Mouse (Mus musculus): ENCODE data around the gene Myh11.

Myh11 gene

DNA sequence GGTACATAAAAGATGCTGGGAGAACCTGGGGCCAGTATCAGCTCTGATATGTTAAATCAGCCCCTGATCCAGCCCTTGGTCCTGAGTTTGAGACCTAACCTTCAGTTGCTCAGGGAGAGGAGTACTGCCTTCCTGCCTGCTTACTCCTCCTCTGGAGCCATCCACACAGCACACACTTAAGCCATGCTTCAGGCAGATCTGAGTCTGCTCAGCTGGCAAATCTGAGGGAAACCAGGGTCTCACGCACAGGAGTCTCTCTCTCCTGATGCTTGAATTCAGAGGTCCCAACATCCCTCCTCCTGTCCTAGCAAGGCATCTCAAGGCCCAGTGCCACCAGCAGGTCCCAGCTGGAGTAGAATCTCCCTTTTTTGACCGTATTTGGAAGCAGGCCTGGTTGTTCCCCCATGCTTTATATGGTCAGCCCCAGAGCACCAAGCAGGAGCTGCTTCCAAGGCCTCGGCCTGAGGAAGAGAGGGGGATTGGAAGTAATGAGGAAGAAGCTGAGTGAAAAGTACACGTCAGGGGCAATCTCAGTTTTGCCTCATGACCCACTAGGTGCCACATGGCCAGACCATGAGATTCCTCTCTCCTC, 18.7 kb downstream of the Myh11 start:
- no peak for DNase-seq (ENCODE audit: low spot score in 2 of 2)

DNA sequence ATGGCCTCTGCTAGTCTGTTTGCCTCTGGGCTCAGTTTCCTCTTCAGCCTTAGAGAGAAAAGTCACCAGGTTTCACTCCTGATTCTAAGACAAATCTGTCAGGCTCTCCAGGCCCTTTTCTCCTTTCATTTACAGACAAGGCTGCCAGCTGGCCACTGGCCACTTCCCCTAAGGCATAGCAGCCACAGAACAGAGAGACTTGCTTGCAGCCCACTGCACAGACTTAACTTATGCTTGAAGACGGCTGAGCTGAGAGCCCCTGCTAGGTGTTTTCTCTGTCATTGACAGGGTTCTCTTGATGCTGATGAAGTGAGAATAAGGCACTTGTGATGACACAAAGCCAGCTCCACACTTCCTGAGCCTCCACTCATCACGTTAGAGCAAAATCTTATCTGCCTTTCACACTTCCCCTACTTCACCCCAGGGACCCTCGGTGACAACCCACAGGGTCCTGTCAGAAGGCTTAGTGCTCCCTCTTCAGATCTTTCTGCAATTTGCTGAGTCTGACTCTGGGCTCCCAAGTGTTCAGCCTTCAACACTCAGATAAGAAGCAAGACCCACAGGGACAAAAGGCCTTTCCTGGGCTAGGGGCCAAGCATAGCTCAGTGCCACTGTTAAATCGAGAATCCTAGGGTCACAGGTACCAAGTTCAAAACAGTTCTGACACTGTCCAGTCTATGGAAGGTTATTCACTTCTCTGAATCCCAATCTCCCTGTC, 25.8 kb downstream of the Myh11 start:
- no peak for DNase-seq (ENCODE audit: low spot score in 2 of 2)

DNA sequence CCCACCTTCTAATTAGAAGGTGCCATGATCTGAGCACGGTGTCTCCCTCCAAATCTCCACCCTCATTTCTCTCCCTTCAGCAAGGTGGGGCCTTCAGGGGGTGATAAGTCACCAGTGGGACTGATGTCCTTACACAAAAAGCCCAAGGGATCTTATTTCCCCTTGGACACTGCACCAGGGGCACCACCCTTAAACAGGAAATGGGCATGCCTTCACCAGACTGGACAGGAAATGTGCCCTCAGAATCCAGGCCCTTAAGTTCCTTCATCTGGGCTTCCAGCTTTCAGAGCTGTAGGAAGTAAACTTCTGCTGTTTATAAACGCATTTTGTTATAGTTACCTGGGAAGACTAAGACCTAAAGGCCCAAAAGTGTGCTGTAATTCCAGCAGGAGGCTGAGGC, 26.7 kb downstream of the Myh11 start:
- no peak for DNase-seq (ENCODE audit: low spot score in 2 of 2)

DNA sequence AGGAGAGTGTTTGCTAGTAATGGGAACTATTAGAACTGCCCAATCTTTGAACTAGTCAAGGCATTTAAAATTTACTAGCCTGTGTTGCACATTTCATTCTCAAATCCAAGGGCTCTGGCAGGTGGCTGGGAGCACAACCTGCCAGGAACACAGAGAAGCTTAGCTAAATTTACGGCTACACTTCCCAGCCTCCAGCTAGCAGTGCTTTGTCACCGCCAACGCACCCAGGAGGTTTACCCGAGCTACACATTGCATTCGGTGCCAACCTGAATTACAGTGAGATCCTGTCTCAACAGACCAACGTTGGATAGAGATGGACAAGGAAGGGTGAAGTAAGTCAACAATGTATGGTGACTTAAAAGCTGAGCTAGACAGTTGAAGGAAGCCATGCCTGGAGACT, 27.9 kb downstream of the Myh11 start:
- no peak for DNase-seq (ENCODE audit: low spot score in 2 of 2)

DNA sequence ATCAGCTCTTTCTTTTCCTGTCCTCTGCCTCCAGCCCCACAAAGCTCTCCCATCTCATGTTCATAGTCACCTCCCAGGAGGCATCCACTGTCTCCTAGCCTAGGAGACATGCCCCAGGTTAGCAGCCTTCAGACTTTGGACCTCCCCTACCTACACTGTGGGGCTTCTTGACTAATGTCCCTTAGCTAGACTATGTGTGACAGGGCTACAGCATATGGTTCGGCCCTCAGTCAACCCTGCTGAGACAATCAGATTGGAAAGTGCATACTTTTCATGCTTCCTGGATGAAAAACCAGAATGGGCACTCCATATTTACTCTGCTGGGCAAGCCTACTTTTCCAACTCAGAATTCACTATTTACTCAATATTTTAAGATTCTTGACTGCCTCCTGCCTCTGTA, 28.8 kb downstream of the Myh11 start:
- no peak for DNase-seq (ENCODE audit: low spot score in 2 of 2)

DNA sequence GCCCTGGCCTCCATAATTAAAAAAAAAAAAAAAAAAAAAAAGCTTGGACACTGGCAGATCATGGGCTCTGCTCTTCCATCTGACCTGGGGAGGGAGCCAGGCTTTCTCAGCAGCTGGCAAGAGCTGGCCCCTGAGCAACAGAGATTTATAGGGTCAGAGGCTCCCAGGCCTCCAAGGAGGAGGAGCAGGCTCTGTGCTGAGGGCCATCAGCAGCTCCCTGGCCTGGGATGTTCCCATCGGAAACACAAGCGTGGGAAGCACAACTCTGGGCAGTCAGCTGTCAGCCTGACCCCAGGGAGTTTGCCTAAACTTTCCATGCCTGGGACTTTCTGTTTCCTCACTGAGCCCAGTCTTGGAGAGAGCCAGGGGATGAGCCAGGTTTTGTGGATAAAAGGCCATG, 32.3 kb downstream of the Myh11 start:
- peak in 1 of 2 experiments; percentile 68 for DNase-seq (ENCODE audit: low spot score in 2 of 2)

DNA sequence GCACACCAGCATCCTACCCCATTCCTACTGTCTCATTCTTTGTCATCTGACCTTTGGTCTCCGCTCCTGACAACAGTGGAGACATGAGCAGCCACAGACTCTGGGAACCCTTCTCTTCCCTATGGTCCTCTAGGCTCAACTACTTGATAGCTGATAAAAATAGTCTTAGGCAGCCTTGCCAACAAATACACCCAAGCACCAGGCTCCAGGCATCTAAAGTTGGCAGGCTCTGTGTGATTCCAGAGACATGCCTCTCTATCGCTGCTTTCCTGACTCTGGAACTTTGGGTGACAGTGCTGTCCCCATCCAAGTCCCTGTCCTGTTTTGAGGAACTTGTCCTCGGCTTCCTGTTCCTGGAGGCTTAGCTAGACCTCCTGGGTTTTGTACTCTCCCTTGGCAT, 37.6 kb downstream of the Myh11 start:
- no peak for DNase-seq (ENCODE audit: low spot score in 2 of 2)

DNA sequence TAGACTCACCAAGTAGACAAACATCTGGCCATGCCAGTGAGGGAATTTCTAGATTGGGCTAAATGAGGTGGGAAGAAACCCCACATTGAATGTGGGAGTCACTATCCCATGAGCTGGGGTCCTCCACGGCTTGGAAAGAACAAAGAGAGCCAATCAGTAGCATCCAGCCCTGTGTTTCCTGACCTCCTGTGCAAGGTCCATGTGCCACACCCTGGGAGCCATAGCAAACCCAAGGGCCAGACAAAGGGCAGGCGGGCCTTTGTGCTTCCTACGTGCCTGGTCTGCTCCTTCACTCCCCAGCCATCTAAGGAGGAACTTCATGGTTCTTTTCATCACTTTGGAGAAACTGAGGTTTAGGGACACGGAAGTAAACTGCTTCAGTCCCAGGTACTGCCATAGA, 38.3 kb downstream of the Myh11 start:
- DNase-seq (ENCODE audit: low spot score in 2 of 2), result no peak

DNA sequence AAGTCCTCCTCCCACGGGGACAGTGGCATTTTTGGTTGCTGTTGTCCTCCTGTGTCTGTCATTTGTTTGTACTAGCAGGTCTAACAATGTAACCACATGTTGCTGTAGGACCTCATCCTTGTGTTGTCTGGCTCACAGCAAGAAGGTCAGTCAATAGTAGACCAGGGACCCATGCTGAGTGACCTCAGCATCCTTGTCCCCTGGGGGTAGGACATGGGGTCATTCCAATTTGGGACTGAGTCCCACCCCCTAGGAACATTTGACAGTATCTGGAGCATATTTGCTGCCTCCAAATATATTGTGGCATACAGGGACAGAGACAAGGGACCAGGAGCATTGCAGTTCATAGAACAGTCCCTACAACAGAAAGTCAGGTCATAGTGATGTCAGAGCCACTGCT, 41.3 kb downstream of the Myh11 start:
- DNase-seq (ENCODE audit: low spot score in 2 of 2), result no peak

DNA sequence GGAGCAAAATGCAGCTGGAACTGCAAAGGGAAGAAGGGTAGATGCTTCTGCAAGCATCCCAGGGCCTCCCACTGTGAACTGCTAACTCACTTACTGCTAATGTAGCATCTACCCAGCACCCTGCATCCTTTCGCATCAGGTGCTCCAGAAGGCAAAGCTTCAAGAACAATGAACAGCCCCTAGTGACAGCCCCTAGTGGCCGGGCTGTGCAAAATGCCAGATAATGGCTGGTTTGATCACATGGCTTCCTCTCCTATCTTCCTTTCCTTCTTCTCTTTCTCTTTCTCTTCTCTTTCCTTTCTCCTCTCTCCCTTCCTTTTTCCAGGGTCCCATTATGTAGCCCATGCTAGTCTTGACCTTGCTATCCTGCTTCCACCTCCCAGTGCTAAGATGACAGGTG, 48.6 kb downstream of the Myh11 start:
- no peak for DNase-seq (ENCODE audit: low spot score in 2 of 2)

DNA sequence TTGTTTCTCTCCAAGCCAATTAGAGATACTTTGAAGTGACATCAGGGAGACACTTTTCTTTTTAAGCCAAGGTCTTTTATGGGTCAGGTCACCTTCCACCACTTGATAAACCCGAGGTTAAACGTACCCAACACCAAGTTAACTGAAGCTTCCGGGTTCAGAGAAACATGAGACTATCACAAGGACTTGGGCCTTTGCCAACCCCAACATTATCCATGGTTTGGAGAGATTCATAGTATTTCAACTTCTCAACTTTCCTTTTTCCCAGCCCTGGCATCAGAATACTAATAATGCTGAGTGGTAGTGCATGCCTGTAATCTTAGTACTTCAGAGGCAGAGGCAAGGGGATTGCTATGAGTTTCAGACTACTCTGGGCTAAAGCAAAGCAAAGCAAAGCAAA, 49.1 kb downstream of the Myh11 start:
- DNase-seq (ENCODE audit: low spot score in 2 of 2), result no peak

DNA sequence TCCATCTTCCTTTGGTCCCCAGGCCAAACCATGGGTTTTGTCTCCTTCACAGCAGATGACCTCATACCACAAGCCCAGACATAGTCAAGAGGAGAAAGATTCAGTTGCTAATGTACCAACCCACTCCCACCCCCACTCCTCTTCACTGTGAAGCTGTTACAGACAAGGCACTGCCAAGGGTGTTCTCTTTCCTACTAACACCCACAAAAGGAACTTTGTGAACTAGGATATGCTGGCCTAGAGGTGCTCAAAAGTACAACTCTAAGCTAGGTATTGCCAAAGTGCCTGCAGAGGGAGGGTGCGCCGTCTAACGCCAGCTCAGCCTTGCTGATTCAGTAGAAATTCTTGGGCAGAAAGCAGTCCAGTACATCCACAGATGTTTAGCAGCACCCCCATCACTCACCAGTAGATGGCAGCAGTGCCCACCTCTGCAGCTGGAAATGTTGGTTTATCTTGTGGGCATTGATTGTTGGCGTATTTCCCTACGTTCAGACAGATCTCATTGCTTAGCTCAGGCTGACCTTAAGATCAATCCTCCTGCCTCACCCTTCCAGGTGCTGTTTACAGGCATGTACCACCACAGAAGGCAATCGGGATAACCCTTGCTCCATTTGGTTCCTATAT, 54.0 kb downstream of the Myh11 start:
- DNase-seq (ENCODE audit: low spot score in 2 of 2), result peak; percentile 62 to 73

DNA sequence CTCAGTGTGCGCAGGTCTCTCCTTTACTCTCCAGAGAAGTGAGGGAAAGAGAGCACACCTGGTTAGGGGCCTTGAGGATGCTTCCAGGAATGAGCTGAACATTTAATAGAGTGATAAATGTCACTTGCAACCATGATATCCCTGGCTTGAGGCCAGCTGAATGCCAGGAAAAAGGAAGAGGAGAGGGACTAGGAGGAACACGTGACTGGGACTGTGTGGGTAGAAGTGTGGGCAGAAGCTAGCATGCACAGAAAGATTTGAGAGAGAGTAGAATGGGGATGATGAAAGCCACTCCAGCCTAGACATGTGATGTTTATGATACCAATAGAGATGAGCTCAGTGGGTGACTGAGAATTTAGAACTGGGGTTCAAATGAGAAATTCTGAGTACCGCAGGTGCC, 76.0 kb downstream of the Myh11 start:
- no peak for DNase-seq (ENCODE audit: low spot score in 2 of 2)

DNA sequence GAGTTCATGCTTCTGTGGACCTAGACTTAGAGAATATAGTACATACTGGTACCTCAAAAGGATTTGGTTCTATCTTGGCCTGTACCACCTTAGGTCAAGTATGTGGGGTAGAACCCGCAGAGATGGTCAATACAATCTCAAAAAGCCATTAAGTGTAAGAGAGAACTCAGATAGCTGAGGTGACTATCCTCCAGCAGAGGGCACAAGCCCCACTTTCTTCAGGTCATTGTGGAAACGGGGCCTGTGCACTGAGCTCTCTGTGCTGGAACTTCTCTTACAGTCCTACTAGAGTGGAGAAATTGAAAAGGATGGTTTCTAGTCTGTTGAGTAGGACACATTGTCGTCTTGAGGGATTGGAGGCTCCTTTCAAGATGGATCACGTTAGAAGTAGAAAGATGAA, 92.4 kb downstream of the Myh11 start:
- DNase-seq (ENCODE audit: low spot score in 2 of 2), result no peak

DNA sequence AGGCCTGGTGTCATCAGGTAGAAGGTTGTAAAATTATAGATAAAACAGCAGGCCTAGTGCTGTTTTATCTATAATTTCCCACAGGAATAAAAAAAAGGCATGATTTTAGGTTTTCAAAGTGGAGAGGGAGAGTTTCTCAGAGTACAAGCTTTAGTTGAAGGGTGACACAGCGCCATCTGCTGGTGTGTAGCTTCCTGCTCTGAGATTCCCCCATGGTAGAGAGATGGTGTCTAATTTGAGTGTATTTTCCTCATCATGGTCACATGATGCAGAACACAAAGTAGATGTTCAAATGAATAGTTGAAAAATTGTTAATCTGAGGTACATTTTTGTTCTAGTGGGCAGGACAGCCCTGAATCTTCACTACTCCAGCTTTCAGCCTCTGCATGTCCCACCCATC, 95.7 kb downstream of the Myh11 start:
- peak; percentile 32 to 58 for DNase-seq (ENCODE audit: low spot score in 2 of 2)

DNA sequence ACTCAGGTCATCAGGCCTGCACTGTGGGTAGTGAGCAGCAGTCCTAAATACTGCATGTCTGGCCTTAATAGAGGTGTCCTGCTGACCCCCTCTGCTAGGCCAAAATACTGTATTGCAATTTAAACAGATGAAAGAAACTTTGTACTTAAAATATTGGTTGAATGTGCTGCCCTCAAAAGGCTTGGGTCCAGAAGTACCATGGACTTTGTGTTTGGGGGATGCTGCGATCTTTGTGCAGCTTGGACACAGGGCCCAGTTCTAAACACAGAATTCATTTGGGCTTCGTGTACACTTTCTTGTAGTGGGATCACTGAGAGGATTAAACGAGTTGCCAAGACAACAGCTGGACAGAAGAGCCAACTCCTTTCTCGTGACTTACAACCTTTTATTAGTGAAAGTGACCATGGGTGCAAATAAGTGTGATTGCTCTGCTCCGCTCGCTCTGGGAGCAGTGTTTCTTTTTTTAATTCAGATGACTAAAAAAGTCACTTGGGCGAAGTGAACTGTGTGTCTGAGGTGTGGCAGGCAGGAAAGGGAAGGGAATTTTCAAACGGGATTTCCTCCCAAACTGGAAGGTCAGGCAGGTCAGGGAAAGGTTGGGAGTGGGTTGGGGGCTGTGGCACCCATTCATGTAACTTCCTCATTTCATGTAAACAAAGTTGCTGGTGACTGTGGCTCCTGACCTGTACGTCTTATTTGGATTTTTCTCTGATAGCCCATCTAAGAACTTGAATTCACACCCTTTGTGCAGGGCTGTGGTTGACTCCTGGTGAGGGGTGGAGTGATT, 96.8 kb downstream of the Myh11 start:
- no peak for DNase-seq (ENCODE audit: low spot score in 2 of 2)

DNA sequence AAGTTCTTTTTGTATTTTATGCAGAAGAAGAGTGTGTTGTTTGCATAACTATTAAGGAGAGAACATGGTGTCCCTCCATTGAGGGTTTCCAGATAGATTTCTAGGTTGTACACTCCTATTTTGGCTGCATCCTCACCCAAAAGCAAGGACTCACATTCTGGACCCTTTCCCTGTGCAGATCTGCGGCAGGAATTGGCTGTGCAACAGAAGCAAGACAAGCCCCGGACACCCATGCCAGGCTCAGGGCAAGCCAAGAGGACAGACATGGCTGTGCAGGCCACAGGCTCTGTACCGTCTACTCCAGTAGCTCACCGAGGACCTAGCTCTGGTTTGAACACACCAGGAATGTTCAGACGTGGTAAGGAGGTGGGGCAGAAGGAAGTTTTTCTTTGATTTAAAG, 105.7 kb downstream of the Myh11 start:
- DNase-seq (ENCODE audit: low spot score in 2 of 2), result no peak

DNA sequence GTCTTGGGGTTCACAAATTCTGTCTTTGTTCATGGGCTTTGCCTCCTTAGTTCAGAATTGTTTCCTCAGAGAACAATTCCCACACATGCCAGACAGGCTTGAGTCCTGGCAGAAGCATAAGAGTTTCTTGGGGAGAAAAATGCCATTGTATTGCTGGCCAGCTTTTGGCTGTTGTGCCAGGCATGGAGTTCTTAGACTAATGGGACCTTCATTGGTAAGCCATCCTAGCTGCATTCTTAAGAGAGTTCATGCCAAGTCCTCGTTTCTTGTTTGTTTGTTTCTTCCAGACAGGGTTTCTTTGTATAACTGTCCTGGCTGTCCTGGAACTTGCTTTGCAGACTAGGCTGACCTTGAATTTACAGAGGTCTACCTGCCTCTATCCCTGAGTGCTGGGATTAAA, 107.3 kb downstream of the Myh11 start:
- DNase-seq (ENCODE audit: low spot score in 2 of 2), result no peak

DNA sequence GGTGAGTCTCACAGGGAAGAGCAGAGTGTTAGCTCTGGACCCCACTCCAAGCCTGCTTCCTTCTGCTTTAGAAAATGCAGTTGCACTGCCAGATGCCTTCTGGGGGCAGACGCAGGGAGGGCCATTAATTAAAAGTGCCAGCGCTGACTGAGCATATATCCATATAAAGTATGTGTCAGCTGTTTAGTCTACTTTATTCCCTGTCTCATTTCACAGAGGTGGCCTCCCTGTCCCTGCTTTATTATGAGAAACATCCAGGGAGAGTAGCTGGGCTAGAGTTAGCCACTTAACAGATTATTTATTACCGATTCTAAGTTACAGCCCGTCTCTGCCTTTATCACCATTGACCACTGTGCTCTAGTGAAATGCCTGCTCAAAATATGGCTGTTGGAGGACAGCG, 108.8 kb downstream of the Myh11 start:
- no peak for DNase-seq (ENCODE audit: low spot score in 2 of 2)

DNA sequence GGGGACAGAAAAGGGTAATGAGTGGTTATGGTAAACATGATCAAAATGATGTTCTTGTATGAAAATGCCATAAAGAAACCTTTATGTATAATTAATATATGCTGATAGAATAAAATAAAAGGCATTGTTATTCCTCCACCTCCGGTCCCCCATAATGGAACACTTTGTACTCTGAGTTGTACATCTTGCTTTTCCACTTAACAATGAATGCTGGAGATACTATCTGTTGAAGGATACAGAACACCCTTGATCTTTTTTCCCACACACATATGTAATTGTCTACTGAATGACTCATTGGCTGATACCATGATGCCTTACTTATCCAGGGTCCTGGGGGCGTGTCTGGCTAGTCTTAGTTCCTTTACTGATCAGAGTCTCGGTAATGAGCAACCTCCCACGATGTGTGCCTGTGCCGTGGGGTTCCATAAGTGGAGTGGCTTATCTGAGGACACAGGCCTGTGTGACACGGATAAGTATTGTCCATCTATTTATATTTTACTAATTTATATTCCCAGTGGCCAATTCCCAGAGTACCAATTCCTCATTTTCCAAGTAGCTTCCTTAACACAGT, 110.9 kb downstream of the Myh11 start:
- no peak for DNase-seq (ENCODE audit: low spot score in 2 of 2)

DNA sequence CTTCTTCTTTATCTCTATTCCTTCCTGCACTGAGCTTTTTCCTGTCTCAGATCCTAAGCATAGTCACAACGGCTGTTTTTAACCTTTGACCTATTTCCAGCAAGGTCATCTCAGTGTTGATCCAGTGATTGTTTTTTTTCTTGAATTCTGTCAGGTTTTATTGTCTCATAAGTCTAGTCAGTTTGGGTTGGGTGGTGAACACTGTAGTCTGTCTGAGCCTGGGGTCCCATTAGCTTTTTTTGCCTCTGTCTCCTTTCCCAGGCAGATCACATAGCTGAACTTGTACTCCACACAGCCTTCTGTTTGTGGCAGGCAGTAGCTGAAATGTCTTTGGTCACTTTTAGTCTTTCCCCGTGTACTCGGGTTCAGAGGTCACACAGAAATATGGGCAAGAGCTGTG, 113.1 kb downstream of the Myh11 start:
- DNase-seq (ENCODE audit: low spot score in 2 of 2), result no peak

DNA sequence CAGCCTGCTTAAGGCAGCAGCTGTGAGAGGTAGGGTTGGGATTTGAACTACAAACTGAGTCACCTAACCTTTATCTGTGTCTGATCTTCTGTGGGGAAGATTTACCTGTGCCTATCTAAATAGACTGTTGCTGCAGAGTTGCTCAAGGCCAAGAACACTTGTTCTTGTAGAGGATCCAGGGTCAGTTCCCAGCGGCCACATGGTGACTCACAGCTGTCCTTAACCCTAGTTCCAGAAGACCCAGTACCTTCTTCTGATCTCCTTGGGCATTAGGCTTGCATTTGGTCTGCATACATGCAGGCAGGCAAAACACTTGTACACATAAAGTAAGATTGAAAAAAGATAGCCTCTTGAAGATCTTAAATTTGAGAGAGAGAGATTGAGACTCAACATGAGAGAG, 121.5 kb downstream of the Myh11 start:
- no peak for DNase-seq (ENCODE audit: low spot score in 2 of 2)

Measured in urinary bladder, postnatal 36 days (tissue).